Mouse (Mus musculus): ENCODE results near the gene Shmt1.

DNA sequence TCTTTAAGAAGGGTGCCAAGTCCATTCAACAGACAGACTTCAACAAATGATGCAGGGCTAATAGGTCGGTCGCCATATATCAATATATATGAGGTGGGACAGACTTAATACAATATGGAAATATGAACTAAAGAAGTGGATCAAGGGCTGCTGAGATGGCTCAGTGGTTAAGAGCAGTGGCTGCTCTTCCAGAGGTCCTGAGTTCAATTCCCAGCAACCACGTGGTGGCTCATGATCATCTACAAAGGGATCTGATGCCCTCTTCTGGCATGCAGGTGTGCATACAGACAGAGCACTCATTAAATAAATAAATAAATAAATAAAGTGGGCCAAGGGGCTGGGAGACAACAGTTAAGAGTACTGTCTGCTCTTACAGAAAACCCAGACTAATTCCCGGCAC, 39.4 kb downstream of the Shmt1 start:
- no peak for TF ChIP-seq CTCF (IDR thresholded peaks at IDR 0.05; ENCODE audit: extremely low read depth, insufficient read length, insufficient replicate concordance, low read depth, low read length)
- TF ChIP-seq POLR2A (IDR thresholded peaks at IDR 0.05; ENCODE audit: low read depth, low read length), result no peak
